Mouse (Mus musculus) embryonic facial prominence, embryonic 15.5 days (tissue): ENCODE results near the gene Snd1. TPM values are rescaled to one million over a fixed set of nuclear protein-coding genes. Genes with fewer than 3 reads are reported as not detected.

Experiments
- ATAC-seq: fragments of 200-750 bp; cut with Nextera tagmentation; 2 replicates; pipeline ENCODE4 v1.8.0; 2017; ENCODE audit warnings: low read depth, moderate TSS enrichment; ENCODE audit not compliant: insufficient number of reproducible peaks, low FRiP score, low TSS enrichment
- H3K27ac ChIP-seq: fragments of 300-500 bp; sonication (generic); replicated peaks from 2 replicates; pipeline ENCODE4 v1.5.1; 2015; ENCODE audit warnings: mild to moderate bottlenecking, inconsistent platforms
- H3K27me3 ChIP-seq: fragments of 300-500 bp; sonication (generic); 2 replicates; pipeline ENCODE4 v1.6.1; 2015; ENCODE audit warnings: inconsistent platforms
- H3K36me3 ChIP-seq: fragments of 300-500 bp; sonication (generic); 2 replicates; pipeline ENCODE4 v1.6.1; 2015; ENCODE audit warnings: mild to moderate bottlenecking, inconsistent platforms
- H3K4me1 ChIP-seq: fragments of 300-500 bp; sonication (generic); 2 replicates; pipeline ENCODE4 v1.6.1; 2015; ENCODE audit warnings: inconsistent platforms
- H3K4me2 ChIP-seq: fragments of 300-500 bp; sonication (generic); replicated peaks from 2 replicates; pipeline ENCODE4 v1.6.1; 2015; ENCODE audit warnings: mild to moderate bottlenecking, inconsistent platforms
- H3K4me3 ChIP-seq: fragments of 300-500 bp; sonication (generic); replicated peaks from 2 replicates; pipeline ENCODE4 v1.5.1; 2015; ENCODE audit warnings: mild to moderate bottlenecking, inconsistent platforms
- H3K9ac ChIP-seq: fragments of 300-500 bp; sonication (generic); 2 replicates; pipeline ENCODE4 v1.6.1; 2015; ENCODE audit warnings: inconsistent platforms
- H3K9me3 ChIP-seq: fragments of 300-500 bp; sonication (generic); replicated peaks from 2 replicates; pipeline ENCODE4 v1.6.1; 2016; ENCODE audit warnings: inconsistent platforms
- WGBS: fragments of 180-500 bp; shearing (Covaris S2); methylation state at CpG from one replicate; pipeline ENCODE4 v1.1.7; 2015; 5-methylcytosine and 5-hydroxymethylcytosine counted together
- polyA plus RNA-seq: library from polyadenylated mRNA; unstranded; fragments of >200 nt; fragmentation: Nextera tagmentation; extraction: Ambion mirVana; gene quantifications from 2 replicates; pipeline ENCODE4 v1.2.1, GENCODE M21; 2015

Snd1 gene
- polyA plus RNA-seq, 1 experiment from 2014 or later = 112 TPM

DNA sequence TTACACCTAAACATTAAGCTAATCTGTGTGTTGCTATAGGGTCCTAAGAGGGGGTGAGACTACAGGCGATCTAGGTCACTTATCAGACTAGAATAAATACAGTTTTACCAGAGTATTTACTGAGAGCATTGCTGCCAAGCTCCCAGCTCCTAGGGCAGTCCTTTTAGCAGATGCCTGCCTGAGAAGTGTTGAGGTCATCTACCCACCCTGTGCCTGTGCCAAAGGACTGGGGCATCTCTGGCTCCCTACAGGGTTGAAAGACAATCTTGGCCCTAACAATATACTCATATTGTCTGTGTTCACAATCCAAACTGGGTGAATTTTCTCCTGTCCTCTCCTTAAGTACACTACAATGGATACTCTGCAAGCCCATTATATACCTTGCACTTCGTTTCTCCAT, 340.0 kb downstream of the Snd1 start:
- H3K27ac ChIP-seq = no peak overlapping the region
- no peaks in the 10 kb centered on the region for H3K27me3 ChIP-seq
- H3K9ac ChIP-seq = no peak overlapping the region
- H3K4me2 ChIP-seq = no peak overlapping the region
- H3K36me3 ChIP-seq = no peaks in the 10 kb centered on the region
- no peaks in the 10 kb centered on the region for H3K9me3 ChIP-seq
- no peak overlapping the region for H3K4me3 ChIP-seq
- H3K4me1 ChIP-seq = peaks cover 14% of the 10 kb centered on the region
- WGBS = 82% methylated on average over 2 of the region's 2 CpGs
- no peak for ATAC-seq

- no peak overlapping the region for H3K9ac ChIP-seq
- peaks cover 21% of the 10 kb centered on the region for H3K4me1 ChIP-seq
- ATAC-seq = no peak
- H3K27ac ChIP-seq = no peak overlapping the region
- no peaks in the 10 kb centered on the region for H3K36me3 ChIP-seq
- H3K9me3 ChIP-seq = no peaks in the 10 kb centered on the region
- no peaks in the 10 kb centered on the region for H3K27me3 ChIP-seq
- H3K4me3 ChIP-seq = no peak overlapping the region
- no peak overlapping the region for H3K4me2 ChIP-seq
- WGBS = 55% methylated on average over 9 of the region's 9 CpGs
Observed at GRCm38 (mm10) chr6:28817039-28817438, 342.1 kb downstream of the Snd1 start.

DNA sequence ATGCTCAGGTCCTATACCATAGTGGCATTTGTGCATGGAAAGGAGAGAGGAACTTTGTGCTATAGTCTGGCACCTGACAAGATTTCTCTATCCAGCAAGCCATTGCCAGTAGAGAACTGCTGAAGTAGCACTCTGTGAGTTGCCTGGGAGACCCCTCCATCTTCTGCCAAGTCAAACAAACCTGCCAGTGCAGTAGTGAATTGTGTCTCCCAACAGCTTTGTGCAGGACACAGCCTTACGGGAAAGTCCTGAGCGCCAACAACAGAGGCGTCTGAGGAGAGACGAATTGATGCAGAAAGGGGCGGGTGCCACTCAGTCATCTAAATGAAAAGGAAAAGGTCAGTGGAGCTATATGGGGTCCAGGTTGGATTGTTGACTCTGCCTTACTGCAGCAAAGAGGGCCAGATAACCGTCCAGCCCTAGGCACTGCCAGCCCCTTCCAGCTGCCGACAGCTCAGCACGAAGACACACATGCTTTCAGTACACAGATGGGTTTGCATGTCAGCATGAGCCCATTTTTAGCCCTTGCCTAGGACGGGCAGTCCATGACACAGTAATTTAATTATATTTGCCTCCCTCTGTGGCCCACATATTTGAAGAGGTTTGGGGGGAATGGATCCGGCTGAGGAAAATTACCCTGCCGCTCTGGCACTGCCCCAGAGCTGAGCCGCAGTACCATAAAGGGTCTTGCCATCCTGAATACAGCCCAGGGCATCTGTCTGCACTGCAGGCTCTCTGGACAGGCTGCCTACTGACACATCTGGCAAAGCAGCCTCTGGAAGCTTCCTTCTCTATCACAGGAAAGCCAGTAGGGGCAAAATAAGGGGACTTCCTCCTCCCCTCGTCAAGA, 344.8 kb downstream of the Snd1 start:
- 0 out of 2 replicates have a peak, but pooled peaks have one; percentile 6 for ATAC-seq
- peaks cover 26% of the 10 kb centered on the region for H3K4me1 ChIP-seq
- no peak overlapping the region for H3K4me3 ChIP-seq
- no peak overlapping the region for H3K27ac ChIP-seq
- H3K4me2 ChIP-seq = no peak overlapping the region
- no peak overlapping the region for H3K9ac ChIP-seq
- 58% methylated on average over 13 of the region's 13 CpGs for WGBS
- H3K36me3 ChIP-seq = no peaks in the 10 kb centered on the region
- no peaks in the 10 kb centered on the region for H3K9me3 ChIP-seq
- H3K27me3 ChIP-seq = no peaks in the 10 kb centered on the region

DNA sequence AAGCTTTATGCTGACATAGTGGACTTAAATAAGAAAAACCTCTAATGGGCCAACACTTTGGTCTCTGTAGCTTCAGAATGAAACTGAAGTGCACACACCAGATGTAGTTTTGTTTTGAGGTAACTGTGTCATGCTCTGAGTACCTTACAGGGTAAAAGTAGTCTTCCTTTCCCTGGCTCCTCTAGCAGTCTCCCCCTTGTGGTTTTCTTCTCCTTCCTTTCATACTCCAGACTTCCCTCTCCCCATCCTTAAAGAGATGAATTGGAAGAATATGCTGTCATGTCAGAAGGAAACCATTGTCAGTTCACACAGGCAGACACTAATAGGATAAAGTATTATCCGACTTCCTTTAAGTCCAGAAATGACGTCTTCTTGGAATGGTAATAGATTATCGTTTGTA, 347.4 kb downstream of the Snd1 start:
- H3K36me3 ChIP-seq = no peaks in the 10 kb centered on the region
- H3K4me1 ChIP-seq = peaks cover 26% of the 10 kb centered on the region
- no peak overlapping the region for H3K9ac ChIP-seq
- H3K4me2 ChIP-seq = no peak overlapping the region
- no peak for ATAC-seq
- H3K27me3 ChIP-seq = no peaks in the 10 kb centered on the region
- no peak overlapping the region for H3K4me3 ChIP-seq
- H3K27ac ChIP-seq = no peak overlapping the region
- 72% methylated on average over 3 of the region's 3 CpGs for WGBS
- H3K9me3 ChIP-seq = no peaks in the 10 kb centered on the region

DNA sequence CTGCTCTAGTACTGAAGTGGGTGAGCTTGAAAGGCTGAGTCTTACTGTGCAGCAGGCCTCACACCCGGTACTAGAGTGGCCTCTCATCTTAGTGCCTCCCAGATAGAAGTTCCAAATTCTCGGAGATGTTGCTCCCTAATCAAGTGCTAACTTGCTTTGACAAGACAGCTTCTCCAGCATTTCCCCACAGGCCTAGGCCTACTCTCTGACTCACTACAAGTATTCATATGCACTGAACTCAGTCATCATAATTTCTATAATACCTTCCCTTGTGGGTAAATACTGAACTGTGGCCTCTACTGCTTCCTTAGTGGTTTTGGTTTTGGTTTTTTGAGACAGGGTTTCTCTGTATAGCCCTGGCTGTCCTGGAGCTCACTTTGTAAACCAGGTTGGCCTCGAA, 348.4 kb downstream of the Snd1 start:
- H3K4me3 ChIP-seq = no peak overlapping the region
- H3K27ac ChIP-seq = no peak overlapping the region
- H3K9me3 ChIP-seq = no peaks in the 10 kb centered on the region
- H3K4me1 ChIP-seq = peaks cover 26% of the 10 kb centered on the region
- no peaks in the 10 kb centered on the region for H3K27me3 ChIP-seq
- no peak for ATAC-seq
- no peak overlapping the region for H3K4me2 ChIP-seq
- no peaks in the 10 kb centered on the region for H3K36me3 ChIP-seq
- no peak overlapping the region for H3K9ac ChIP-seq
- 74% methylated on average over 3 of the region's 3 CpGs for WGBS

DNA sequence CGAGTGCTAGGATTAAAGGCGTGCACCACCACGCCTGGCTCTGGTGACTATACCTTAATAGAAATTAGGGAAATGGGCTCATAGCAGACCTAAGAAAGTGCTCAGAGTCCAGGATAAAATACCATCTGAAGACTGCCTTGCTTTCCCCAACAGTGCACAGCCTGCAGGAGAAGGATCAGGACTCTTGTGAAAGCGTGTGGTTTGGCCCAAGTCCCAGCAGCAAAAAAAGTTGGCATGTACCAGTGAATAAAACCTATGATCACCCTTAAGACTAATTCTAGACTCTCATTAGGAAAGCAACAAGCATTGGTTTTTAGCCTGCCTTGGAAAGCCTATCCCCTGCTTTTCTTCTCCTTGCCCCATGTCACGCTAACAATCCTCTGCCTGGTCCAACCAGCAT, 348.9 kb downstream of the Snd1 start:
- H3K4me1 ChIP-seq = peaks cover 26% of the 10 kb centered on the region
- 0 out of 2 replicates have a peak, but pooled peaks have one; percentile 22 for ATAC-seq
- no peak overlapping the region for H3K27ac ChIP-seq
- 72% methylated on average over 5 of the region's 5 CpGs for WGBS
- no peaks in the 10 kb centered on the region for H3K36me3 ChIP-seq
- H3K4me2 ChIP-seq = no peak overlapping the region
- no peaks in the 10 kb centered on the region for H3K9me3 ChIP-seq
- no peak overlapping the region for H3K9ac ChIP-seq
- H3K4me3 ChIP-seq = no peak overlapping the region
- H3K27me3 ChIP-seq = no peaks in the 10 kb centered on the region

DNA sequence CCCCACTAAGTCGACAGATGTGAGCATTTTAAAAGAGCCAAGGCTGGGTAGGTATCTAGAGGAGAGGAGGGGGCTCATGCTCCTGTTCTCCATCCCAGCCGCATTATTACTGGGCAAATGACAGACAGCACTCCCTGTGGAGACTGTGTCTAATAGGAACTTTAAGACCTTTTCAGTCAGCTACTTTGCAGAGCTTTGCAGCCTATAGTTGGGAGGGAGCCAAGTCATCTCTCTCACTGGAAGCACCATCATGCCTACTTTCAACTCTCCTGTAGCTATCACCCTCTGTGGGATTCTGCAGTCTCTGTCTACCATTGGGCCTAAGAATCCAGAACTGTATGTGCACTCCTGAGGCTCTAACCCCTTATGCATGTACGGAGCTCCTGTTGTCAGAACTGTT, 351.0 kb downstream of the Snd1 start:
- 67% methylated on average over 3 of the region's 3 CpGs for WGBS
- H3K4me1 ChIP-seq = 0 out of 2 replicates have a peak, but pooled peaks cover 9% of the 10 kb centered on the region
- H3K4me3 ChIP-seq = no peak overlapping the region
- no peak overlapping the region for H3K9ac ChIP-seq
- peaks cover 9% of the 10 kb centered on the region; the same call in 1 of the 2 replicates for H3K27me3 ChIP-seq
- no peaks in the 10 kb centered on the region for H3K9me3 ChIP-seq
- no peak for ATAC-seq
- peaks cover 5% of the 10 kb centered on the region; the same call in 1 of the 2 replicates for H3K36me3 ChIP-seq
- H3K4me2 ChIP-seq = no peak overlapping the region
- H3K27ac ChIP-seq = no peak overlapping the region

- WGBS = 68% methylated on average over 9 of the region's 9 CpGs
- no peak overlapping the region for H3K27ac ChIP-seq
- H3K4me1 ChIP-seq = peaks cover 17% of the 10 kb centered on the region
- no peak overlapping the region for H3K4me3 ChIP-seq
- H3K9me3 ChIP-seq = no peaks in the 10 kb centered on the region
- H3K4me2 ChIP-seq = no peak overlapping the region
- H3K27me3 ChIP-seq = peaks cover 16% of the 10 kb centered on the region
- H3K9ac ChIP-seq = no peak overlapping the region
- H3K36me3 ChIP-seq = peaks cover 5% of the 10 kb centered on the region; the same call in 1 of the 2 replicates
- ATAC-seq = no peak
Observed at GRCm38 (mm10) chr6:28826689-28827389, 351.9 kb downstream of the Snd1 start.

GRCm38 (mm10) chr6:28827565-28827964, 352.6 kb downstream of the Snd1 start:
- whole genome bisulfite sequencing = 45% methylated on average over 3 of the region's 3 CpGs
- Histone ChIP-seq H3K9me3 (no peaks in the 10 kb centered on the region), H3K27ac (no peak overlapping the region), H3K4me1 (peaks cover 23% of the 10 kb centered on the region), H3K27me3 (peaks cover 16% of the 10 kb centered on the region), H3K36me3 (peaks cover 5% of the 10 kb centered on the region; the same call in 1 of the 2 replicates), H3K4me3 (no peak overlapping the region), H3K9ac (no peak overlapping the region), H3K4me2 (no peak overlapping the region)
- ATAC-seq = no peak

DNA sequence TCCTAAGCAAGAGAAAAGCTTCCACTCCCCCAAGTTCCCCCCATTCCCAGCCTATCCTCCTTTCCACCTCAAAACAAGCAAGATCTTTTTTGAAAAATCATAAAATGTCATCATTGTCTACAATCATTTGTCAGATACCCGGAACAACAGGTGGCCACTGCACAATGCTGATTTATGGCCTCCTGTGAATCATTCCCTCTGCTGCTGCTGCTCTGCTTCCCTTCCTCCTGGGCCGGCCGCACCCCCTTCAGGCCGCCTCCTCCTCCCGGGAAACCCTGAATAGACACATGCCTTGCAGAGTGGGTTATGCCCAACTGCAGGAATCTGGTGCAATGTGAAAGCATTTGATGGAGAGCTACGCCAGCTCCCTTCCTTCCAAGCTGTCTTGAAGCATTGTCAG, 353.7 kb downstream of the Snd1 start:
- Histone ChIP-seq H3K4me3 (no peak overlapping the region), H3K9ac (no peak overlapping the region), H3K4me1 (peaks cover 27% of the 10 kb centered on the region), H3K36me3 (peaks cover 5% of the 10 kb centered on the region; the same call in 1 of the 2 replicates), H3K4me2 (no peak overlapping the region), H3K27me3 (peaks cover 18% of the 10 kb centered on the region), H3K9me3 (no peaks in the 10 kb centered on the region), H3K27ac (no peak overlapping the region)
- no peak for ATAC-seq
- WGBS = 40% methylated on average over 6 of the region's 6 CpGs

- Histone ChIP-seq H3K27ac (no peak overlapping the region), H3K9ac (no peak overlapping the region), H3K4me1 (peaks cover 26% of the 10 kb centered on the region), H3K9me3 (no peaks in the 10 kb centered on the region), H3K27me3 (peaks cover 23% of the 10 kb centered on the region), H3K4me3 (no peak overlapping the region), H3K4me2 (no peak overlapping the region), H3K36me3 (peaks cover 5% of the 10 kb centered on the region; the same call in 1 of the 2 replicates)
- 89% methylated on average over 12 of the region's 12 CpGs for WGBS
- no peak for ATAC-seq
Observed at GRCm38 (mm10) chr6:28830306-28830705, 355.4 kb downstream of the Snd1 start.
